Mouse (Mus musculus) hindbrain, embryonic 15.5 days (tissue): ENCODE results near the gene Phldb3. TPM values are rescaled to one million over a fixed set of nuclear protein-coding genes. Genes with fewer than 3 reads are reported as not detected.

Experiments used
- ATAC-seq: fragments of 200-750 bp; cut with Nextera tagmentation; 2 replicates; pipeline ENCODE4 v1.8.0; 2017; ENCODE audit warnings: low read depth, moderate number of reproducible peaks, moderate TSS enrichment; ENCODE audit not compliant: low FRiP score
- H3K27ac ChIP-seq: fragments of 300-500 bp; sonication (generic); replicated peaks from 2 replicates; pipeline ENCODE4 v1.5.1; 2015; ENCODE audit warnings: mild to moderate bottlenecking, inconsistent platforms
- H3K27me3 ChIP-seq: fragments of 300-500 bp; sonication (generic); 2 replicates; pipeline ENCODE4 v1.6.1; 2015; ENCODE audit warnings: control low read depth, inconsistent platforms
- H3K36me3 ChIP-seq: fragments of 300-500 bp; sonication (generic); 2 replicates; pipeline ENCODE4 v1.6.1; 2015; ENCODE audit warnings: control low read depth, inconsistent platforms
- H3K4me1 ChIP-seq: fragments of 300-500 bp; sonication (generic); replicated peaks from 2 replicates; pipeline ENCODE4 v1.6.1; 2015; ENCODE audit warnings: control low read depth, inconsistent platforms
- H3K4me2 ChIP-seq: fragments of 300-500 bp; sonication (generic); 2 replicates; pipeline ENCODE4 v1.6.1; 2015; ENCODE audit warnings: moderate library complexity, mild to moderate bottlenecking, inconsistent platforms
- H3K4me3 ChIP-seq: fragments of 300-500 bp; sonication (generic); 2 replicates; pipeline ENCODE4 v1.5.1; 2015; ENCODE audit warnings: mild to moderate bottlenecking, inconsistent platforms
- H3K9ac ChIP-seq: fragments of 300-500 bp; sonication (generic); 2 replicates; pipeline ENCODE4 v1.6.1; 2015; ENCODE audit warnings: inconsistent platforms
- H3K9me3 ChIP-seq: fragments of 300-500 bp; sonication (generic); 2 replicates; pipeline ENCODE4 v1.6.1; 2016; ENCODE audit warnings: control low read depth, inconsistent platforms
- WGBS: fragments of 180-500 bp; shearing (Covaris S2); methylation state at CpG from one replicate; pipeline ENCODE4 v1.1.7; 2015; 5-methylcytosine and 5-hydroxymethylcytosine counted together
- polyA plus RNA-seq: library from polyadenylated mRNA; unstranded; fragments of >200 nt; fragmentation: Nextera tagmentation; extraction: Ambion mirVana; gene quantifications from 2 replicates; pipeline ENCODE4 v1.2.1, GENCODE M21; 2015

The Phldb3 gene
- not detected in 2 replicates for polyA plus RNA-seq

GRCm38 (mm10) chr7:24610144-24610878 lies at the start of gene Phldb3:
Phldb3 (plus strand) TSS chr7:24610763.
- ATAC-seq, result no peak
- peaks cover 50% of the 10 kb centered on the region for H3K27me3 ChIP-seq
- WGBS, result 5% methylated on average over 25 of the region's 27 CpGs

GRCm38 (mm10) chr7:24561450-24561849 lies 49.1 kb upstream of the Phldb3 start:
- H3K4me1 ChIP-seq, result no peaks in the 10 kb centered on the region
- no peak overlapping the region for H3K4me3 ChIP-seq
- no peak overlapping the region for H3K9ac ChIP-seq
- no peak for ATAC-seq
- H3K9me3 ChIP-seq, result no peaks in the 10 kb centered on the region
- peaks cover 5% of the 10 kb centered on the region for H3K36me3 ChIP-seq
- 90% methylated on average over 4 of the region's 4 CpGs for WGBS
- no peaks in the 10 kb centered on the region for H3K27me3 ChIP-seq
- H3K4me2 ChIP-seq, result no peak overlapping the region
- no peak overlapping the region for H3K27ac ChIP-seq

More at GRCm38 (mm10) chr7:24610144-24610878, at the start of gene Phldb3:
- H3K36me3 ChIP-seq, result no peaks in the 10 kb centered on the region
- no peaks in the 10 kb centered on the region for H3K9me3 ChIP-seq
- H3K4me1 ChIP-seq, result peaks cover 21% of the 10 kb centered on the region
- no peak within 1 kb of the TSS for H3K9ac ChIP-seq
- H3K27ac ChIP-seq, result no peak within 1 kb of the TSS
- H3K4me2 ChIP-seq, result peak within 1 kb of the TSS; percentile 56
- H3K4me3 ChIP-seq, result peak within 1 kb of the TSS; percentile 33

GRCm38 (mm10) chr7:24563191-24563836 lies 47.2 kb upstream of the Phldb3 start:
- no peak for ATAC-seq
- no peak overlapping the region for H3K4me3 ChIP-seq
- no peak overlapping the region for H3K9ac ChIP-seq
- H3K36me3 ChIP-seq, result peaks cover 19% of the 10 kb centered on the region
- H3K9me3 ChIP-seq, result no peaks in the 10 kb centered on the region
- H3K27ac ChIP-seq, result no peak overlapping the region
- H3K4me1 ChIP-seq, result no peaks in the 10 kb centered on the region
- no peak overlapping the region for H3K4me2 ChIP-seq
- no peaks in the 10 kb centered on the region for H3K27me3 ChIP-seq
- WGBS, result 90% methylated on average over 8 of the region's 8 CpGs

- Histone ChIP-seq H3K27me3 (no peaks in the 10 kb centered on the region), H3K4me3 (no peak overlapping the region), H3K27ac (no peak overlapping the region), H3K9me3 (no peaks in the 10 kb centered on the region), H3K4me2 (no peak overlapping the region), H3K36me3 (peaks cover 21% of the 10 kb centered on the region), H3K4me1 (no peaks in the 10 kb centered on the region), H3K9ac (no peak overlapping the region)
- ATAC-seq, result no peak
- WGBS, result 92% methylated on average over 4 of the region's 4 CpGs
Observed at GRCm38 (mm10) chr7:24563837-24564206, 46.7 kb upstream of the Phldb3 start.

- H3K9me3 ChIP-seq, result no peaks in the 10 kb centered on the region
- H3K4me3 ChIP-seq, result no peak overlapping the region
- peaks cover 21% of the 10 kb centered on the region for H3K36me3 ChIP-seq
- H3K27me3 ChIP-seq, result no peaks in the 10 kb centered on the region
- H3K4me1 ChIP-seq, result no peaks in the 10 kb centered on the region
- H3K4me2 ChIP-seq, result no peak overlapping the region
- no peak; the same call in 1 of the 2 replicates for ATAC-seq
- no peak overlapping the region for H3K27ac ChIP-seq
- 70% methylated on average over 6 of the region's 6 CpGs for WGBS
- no peak overlapping the region for H3K9ac ChIP-seq
Observed at GRCm38 (mm10) chr7:24564607-24565265, 45.8 kb upstream of the Phldb3 start.

- no peaks in the 10 kb centered on the region for H3K27me3 ChIP-seq
- H3K4me1 ChIP-seq, result no peaks in the 10 kb centered on the region
- no peak overlapping the region for H3K4me3 ChIP-seq
- peaks cover 21% of the 10 kb centered on the region for H3K36me3 ChIP-seq
- WGBS, result 95% methylated on average over 11 of the region's 11 CpGs
- no peak overlapping the region for H3K4me2 ChIP-seq
- H3K27ac ChIP-seq, result no peak overlapping the region
- no peaks in the 10 kb centered on the region for H3K9me3 ChIP-seq
- no peak for ATAC-seq
- H3K9ac ChIP-seq, result no peak overlapping the region
Observed at GRCm38 (mm10) chr7:24565627-24566026, 44.9 kb upstream of the Phldb3 start.

- H3K9me3 ChIP-seq, result no peaks in the 10 kb centered on the region
- ATAC-seq, result no peak
- 95% methylated on average over 9 of the region's 9 CpGs for WGBS
- H3K4me3 ChIP-seq, result no peak overlapping the region
- H3K4me2 ChIP-seq, result no peak overlapping the region
- no peak overlapping the region for H3K27ac ChIP-seq
- H3K36me3 ChIP-seq, result peaks cover 21% of the 10 kb centered on the region
- no peaks in the 10 kb centered on the region for H3K4me1 ChIP-seq
- H3K9ac ChIP-seq, result no peak overlapping the region
- no peaks in the 10 kb centered on the region for H3K27me3 ChIP-seq
Observed at GRCm38 (mm10) chr7:24566206-24566605, 44.4 kb upstream of the Phldb3 start.

- H3K27ac ChIP-seq, result no peak overlapping the region
- H3K4me1 ChIP-seq, result no peaks in the 10 kb centered on the region
- no peaks in the 10 kb centered on the region for H3K9me3 ChIP-seq
- H3K4me2 ChIP-seq, result no peak overlapping the region
- no peak overlapping the region for H3K9ac ChIP-seq
- H3K36me3 ChIP-seq, result peaks cover 21% of the 10 kb centered on the region
- no peak overlapping the region for H3K4me3 ChIP-seq
- no peaks in the 10 kb centered on the region for H3K27me3 ChIP-seq
- ATAC-seq, result no peak
- 94% methylated on average over 4 of the region's 4 CpGs for WGBS
Observed at GRCm38 (mm10) chr7:24568512-24568911, 42.1 kb upstream of the Phldb3 start.

GRCm38 (mm10) chr7:24571071-24571470 lies 39.5 kb upstream of the Phldb3 start:
- Histone ChIP-seq H3K9ac (no peak overlapping the region), H3K4me2 (no peak overlapping the region), H3K27me3 (no peaks in the 10 kb centered on the region), H3K4me3 (no peak overlapping the region), H3K27ac (no peak overlapping the region), H3K4me1 (no peaks in the 10 kb centered on the region), H3K9me3 (no peaks in the 10 kb centered on the region), H3K36me3 (peaks cover 20% of the 10 kb centered on the region)
- no peak for ATAC-seq
- WGBS, result 85% methylated on average over 4 of the region's 4 CpGs

GRCm38 (mm10) chr7:24572455-24572854 lies 38.1 kb upstream of the Phldb3 start:
- 57% methylated on average over 5 of the region's 5 CpGs for WGBS
- H3K4me2 ChIP-seq, result no peak overlapping the region
- no peak for ATAC-seq
- H3K27me3 ChIP-seq, result no peaks in the 10 kb centered on the region
- no peak overlapping the region for H3K4me3 ChIP-seq
- peaks cover 9% of the 10 kb centered on the region; the same call in 1 of the 2 replicates for H3K36me3 ChIP-seq
- H3K9ac ChIP-seq, result no peak overlapping the region
- H3K4me1 ChIP-seq, result no peaks in the 10 kb centered on the region
- no peak overlapping the region for H3K27ac ChIP-seq
- no peaks in the 10 kb centered on the region for H3K9me3 ChIP-seq

- H3K27ac ChIP-seq, result no peak overlapping the region
- no peaks in the 10 kb centered on the region for H3K4me1 ChIP-seq
- H3K27me3 ChIP-seq, result no peaks in the 10 kb centered on the region
- 58% methylated on average over 12 of the region's 12 CpGs for WGBS
- H3K9ac ChIP-seq, result no peak overlapping the region
- no peaks in the 10 kb centered on the region for H3K9me3 ChIP-seq
- no peak overlapping the region for H3K4me3 ChIP-seq
- no peak overlapping the region for H3K4me2 ChIP-seq
- ATAC-seq, result no peak; the same call in 1 of the 2 replicates
- no peaks in the 10 kb centered on the region for H3K36me3 ChIP-seq
Observed at GRCm38 (mm10) chr7:24574224-24574796, 36.3 kb upstream of the Phldb3 start.

GRCm38 (mm10) chr7:24577811-24578210 lies 32.8 kb upstream of the Phldb3 start:
- Histone ChIP-seq H3K9ac (no peak overlapping the region), H3K27ac (no peak overlapping the region), H3K9me3 (no peaks in the 10 kb centered on the region), H3K4me2 (no peak overlapping the region), H3K4me3 (no peak overlapping the region), H3K27me3 (no peaks in the 10 kb centered on the region), H3K36me3 (no peaks in the 10 kb centered on the region), H3K4me1 (no peaks in the 10 kb centered on the region)
- ATAC-seq, result no peak
- 94% methylated on average over 10 of the region's 10 CpGs for WGBS
